In the genomic region with DNA sequence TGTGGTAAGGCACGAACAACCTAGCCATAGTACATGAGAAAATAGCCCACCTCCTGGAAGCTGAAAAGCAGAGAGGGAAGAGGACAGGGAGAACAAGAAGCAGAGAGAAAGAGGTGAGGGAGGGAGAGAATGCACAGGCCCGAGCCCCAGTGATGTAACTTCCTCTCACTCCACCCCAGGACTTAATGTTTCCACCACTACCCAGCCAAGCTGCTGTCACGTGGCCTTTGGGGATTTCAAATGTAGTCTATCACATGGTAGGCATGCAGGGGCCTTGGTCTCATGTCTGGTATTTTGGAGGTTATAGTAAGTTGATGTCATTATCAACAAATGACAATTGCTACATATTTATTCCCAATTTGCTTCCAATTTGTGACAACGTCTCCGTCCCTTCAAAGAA, we compare ENCODE assay signal across 23 mouse cellular contexts. TPM values are rescaled to one million over a fixed set of nuclear protein-coding genes. Genes with fewer than 3 reads are reported as not detected.
DNase-seq lines count a peak whose midpoint lies in the region; ATAC-seq and TF ChIP-seq lines count a peak whose summit lies in the region.
"Had no signal": no experiment of that assay in that cellular context is flagged by ENCODE, and none has a peak within 500 bp of the region (broad histone marks: within the 10 kb centered on the region; RNA-seq: fewer than 3 reads in every experiment).

No protein-coding gene starts in this region.

- no peak overlapping the region for H3K27ac ChIP-seq in CH12.LX (ENCODE audit: insufficient read depth, low read depth)
- peak overlapping the region; percentile 94 for H3K27ac ChIP-seq in bone marrow macrophage, adult 2 months (ENCODE audit: insufficient read depth, low read depth, low read length)
- no peak overlapping the region for H3K27ac ChIP-seq in gastrocnemius, adult 2 months
- H3K27ac ChIP-seq: embryonic facial prominence, embryonic 10.5 days; forebrain, embryonic 10.5 days; forebrain, embryonic 15.5 days; heart, embryonic 15.5 days; hindbrain, embryonic 13.5 days; hindbrain, postnatal 0 days had no signal

- TF ChIP-seq EP300 in CH12.LX (IDR thresholded peaks at IDR 0.05; ENCODE audit: low read length), result no peak

- ATAC-seq in megakaryocyte, adult 5-6 weeks (ENCODE audit: poor library complexity, severe bottlenecking), result peak; percentile 69
- no peak for ATAC-seq in erythroblast, adult 5-6 weeks (replicated peaks; ENCODE audit: low FRiP score, poor library complexity, severe bottlenecking)
- ATAC-seq: activated CD4-positive, CD25-positive, alpha-beta regulatory T cell, adult 4 months; CD4-positive, CD25-positive, alpha-beta regulatory T cell, adult 4 months; forebrain, embryonic 15.5 days; hindbrain, postnatal 0 days; intestine, embryonic 16.5 days; Patski had no signal

- TF ChIP-seq CTCF in CH12.LX (conservative IDR thresholded peaks at IDR 0.05 in 1 of 2, IDR thresholded peaks at IDR 0.05 in 1 of 2; ENCODE audit: low read depth in 2 of 2, low read length in 2 of 2), result no peak
- TF ChIP-seq CTCF in bone marrow macrophage, adult 2 months (IDR thresholded peaks at IDR 0.05; ENCODE audit: low read depth, low read length), result no peak
- TF ChIP-seq CTCF in gastrocnemius, adult 2 months (IDR thresholded peaks at IDR 0.05), result no peak

- intact Hi-C loops in gastrocnemius, adult 2 months (cut with DNase I), result no loop called here

- no peaks in the 10 kb centered on the region for H3K27me3 ChIP-seq in CH12.LX (replicated peaks)
- H3K27me3 ChIP-seq: forebrain, embryonic 15.5 days; heart, embryonic 15.5 days; hindbrain, embryonic 13.5 days had no signal

- H3K4me2 ChIP-seq in CH12.LX (ENCODE audit: insufficient read depth, low read depth, poor library complexity, severe bottlenecking), result no peak overlapping the region
- H3K4me2 ChIP-seq: forebrain, embryonic 15.5 days; heart, embryonic 11.5 days; heart, embryonic 15.5 days; hindbrain, embryonic 13.5 days had no signal

- peaks cover 5 to 18% of the 10 kb centered on the region in 2 experiments; a peak in 2 of 4 replicates for H3K4me1 ChIP-seq in CH12.LX (ENCODE audit: control insufficient read depth in 1 of 2, insufficient read depth in 2 of 2)
- H3K4me1 ChIP-seq in bone marrow macrophage, adult 2 months (ENCODE audit: control insufficient read depth, insufficient read depth, low read length), result peaks cover 35% of the 10 kb centered on the region
- H3K4me1 ChIP-seq: embryonic facial prominence, embryonic 10.5 days; forebrain, embryonic 10.5 days; forebrain, embryonic 15.5 days; heart, embryonic 15.5 days; hindbrain, embryonic 13.5 days had no signal

- no peak for TF ChIP-seq RAD21 in CH12.LX (IDR thresholded peaks at IDR 0.05; ENCODE audit: low read depth, low read length)

- H3K9ac ChIP-seq in CH12.LX (ENCODE audit: insufficient read depth, low read depth), result no peak overlapping the region
- H3K9ac ChIP-seq: forebrain, embryonic 15.5 days; heart, embryonic 15.5 days; hindbrain, embryonic 13.5 days had no signal

- peaks cover 3% of the 10 kb centered on the region for H3K9me3 ChIP-seq in CH12.LX (replicated peaks; ENCODE audit: low read length)
- H3K9me3 ChIP-seq: embryonic facial prominence, embryonic 10.5 days; forebrain, embryonic 10.5 days; forebrain, embryonic 15.5 days; heart, embryonic 15.5 days; hindbrain, embryonic 13.5 days had no signal

- H3K79me2 ChIP-seq in CH12.LX (replicated peaks; ENCODE audit: control insufficient read depth, extremely low read depth, insufficient read depth, poor library complexity, severe bottlenecking), result no peaks in the 10 kb centered on the region

- DNase-seq in CH12.LX (ENCODE audit: extremely low read depth), result no peak
- DNase-seq in retina, postnatal 1 day, result no peak
- DNase-seq in gastrocnemius, adult 2 months, result no peak
- DNase-seq: adrenal gland, postnatal 14 days; cerebellum, adult 2 months; cerebellum, postnatal 10 days; gastrocnemius, postnatal 10 days; heart, postnatal 14 days had no signal

- H3K36me3 ChIP-seq in CH12.LX (replicated peaks in 1 of 2; ENCODE audit: control insufficient read depth in 1 of 2, insufficient read depth in 1 of 2, low read length in 1 of 2), result no peaks in the 10 kb centered on the region
- H3K36me3 ChIP-seq: embryonic facial prominence, embryonic 10.5 days; forebrain, embryonic 10.5 days; forebrain, embryonic 15.5 days; heart, embryonic 15.5 days; hindbrain, embryonic 13.5 days had no signal

- in situ Hi-C loops in CH12.LX (cut with MboI; ENCODE audit: low pct_ligation_motif_present, low pct_unique_long_range_greater_than_20kb, low sequenced_read_pairs), result loop anchor here (5.0 kb wide), 1 partner anchor 46 kb away; no protein-coding TSS in a partner anchor

- no peak for TF ChIP-seq POLR2A in CH12.LX (IDR thresholded peaks at IDR 0.05; ENCODE audit: low read depth, low read length)
- no peak for TF ChIP-seq POLR2A in bone marrow macrophage, adult 2 months (IDR thresholded peaks at IDR 0.05; ENCODE audit: borderline replicate concordance, low read depth, low read length)

- no peak overlapping the region for H3K4me3 ChIP-seq in CH12.LX (replicated peaks in 1 of 3; ENCODE audit: low read depth in 2 of 3, low read length in 2 of 3, poor library complexity in 1 of 3)
- no peak overlapping the region for H3K4me3 ChIP-seq in bone marrow macrophage, adult 2 months (ENCODE audit: insufficient read depth, low read length)
- no peak overlapping the region for H3K4me3 ChIP-seq in gastrocnemius, adult 2 months
- H3K4me3 ChIP-seq: embryonic facial prominence, embryonic 10.5 days; erythroblast, embryonic 14.5 days; forebrain, embryonic 10.5 days; forebrain, embryonic 15.5 days; heart, embryonic 15.5 days; hindbrain, embryonic 13.5 days had no signal

- dilution Hi-C loops in CH12.LX (cut with MboI; ENCODE audit: extremely low pct_ligation_motif_present, extremely low pct_unique_long_range_greater_than_20kb, low sequenced_read_pairs), result no loop called here

TF ChIP-seq in CH12.LX, 34 proteins besides CTCF, POLR2A, EP300 and RAD21:
- TF ChIP-seq MAX (IDR thresholded peaks at IDR 0.05; ENCODE audit: low read length) (0 out of 2 replicates have a peak, but pooled peaks have one; percentile 46), PAX5 (IDR thresholded peaks at IDR 0.05; ENCODE audit: low read length) (no peak), USF1 (IDR thresholded peaks at IDR 0.05; ENCODE audit: low read depth, low read length) (peak; percentile 36; the same call in 1 of the 2 replicates), TBP (conservative IDR thresholded peaks at IDR 0.05; ENCODE audit: low read depth, low read length) (no peak), USF2 (conservative IDR thresholded peaks at IDR 0.05; ENCODE audit: low read depth, low read length) (peak; percentile 27; the same call in 1 of the 2 replicates), JUND (conservative IDR thresholded peaks at IDR 0.05; ENCODE audit: low read depth, low read length) (no peak), GABPA (IDR thresholded peaks at IDR 0.05; ENCODE audit: insufficient replicate concordance, low read depth, low read length) (no peak), CHD2 (IDR thresholded peaks at IDR 0.05; ENCODE audit: low read length) (no peak)
TF ChIP-seq in CH12.LX: peak in this region for 3.

RNA-seq across cellular contexts. Expression of a gene that starts 56.3 kb away (rescaled TPM):
- total RNA-seq in CH12.LX (2012; rRNA removed) (244 and 326 TPM in 2 replicates), CH12.LX (2014; rRNA removed) (278 and 297 TPM in 2 replicates)
- 501 and 701 TPM in 2 replicates for polyA plus RNA-seq in CH12.LX (2012; ENCODE audit: insufficient read length, low read depth)
- 164 and 166 TPM in 2 replicates for polyA plus RNA-seq in bone marrow macrophage, adult 2 months (2012; ENCODE audit: insufficient read depth, insufficient read length, missing spikeins)
- 151 and 157 TPM in 2 replicates for total RNA-seq in megakaryocyte, adult 5-6 weeks (2015)
- total RNA-seq in megakaryocyte, adult 5-6 weeks (2017), result 154 and 189 TPM in 2 replicates
- total RNA-seq in erythroblast, adult 5-6 weeks (2015; ENCODE audit: low replicate concordance), result 42.6 and 92.4 TPM in 2 replicates
- total RNA-seq in erythroblast, adult 5-6 weeks (2017; ENCODE audit: low replicate concordance), result 63.4 and 63.7 TPM in 2 replicates
- total RNA-seq in gastrocnemius, adult 2 months (2021), result 100 to 1,000 TPM; 128 to 151 TPM
